Mouse (Mus musculus) layer of hippocampus, adult 9-11 months (tissue): ENCODE measurements around the gene Cbfb.
"Not testable (repeated sequence)": the region's sequence is repeated elsewhere in the genome, so short reads cannot be mapped to it uniquely, and the experiment has no call there.

Experiments used
- DNase-seq: peaks from one replicate; pipeline ENCODE4 v3.0.0; 2022

Cbfb gene

DNA sequence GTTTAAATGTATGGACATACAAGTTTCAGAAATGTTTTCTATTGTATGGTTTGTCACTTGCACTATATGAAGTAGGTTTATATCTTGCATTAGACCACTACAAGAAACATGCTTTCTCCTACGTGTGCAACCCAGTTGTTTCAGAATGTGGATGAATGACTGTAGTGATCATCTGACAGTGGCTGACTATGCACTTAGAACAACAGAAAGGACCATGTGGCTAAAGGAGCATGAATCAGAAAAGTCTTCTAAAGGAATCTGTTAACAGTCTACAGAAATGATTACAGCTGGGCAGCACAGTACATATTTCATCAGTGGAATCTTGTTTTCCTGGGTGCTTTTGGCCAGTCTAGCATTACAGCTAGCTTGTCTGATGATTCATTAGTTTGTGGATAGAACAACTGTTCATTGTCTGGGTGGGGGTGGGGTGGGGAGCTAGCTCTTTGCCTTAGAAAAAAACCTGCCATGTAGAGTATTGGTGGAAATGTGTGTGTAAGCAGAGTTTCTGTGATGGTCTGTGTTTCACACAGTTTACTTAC lies 16.1 kb downstream of the Cbfb start:
- peak; percentile 16 for DNase-seq

DNA sequence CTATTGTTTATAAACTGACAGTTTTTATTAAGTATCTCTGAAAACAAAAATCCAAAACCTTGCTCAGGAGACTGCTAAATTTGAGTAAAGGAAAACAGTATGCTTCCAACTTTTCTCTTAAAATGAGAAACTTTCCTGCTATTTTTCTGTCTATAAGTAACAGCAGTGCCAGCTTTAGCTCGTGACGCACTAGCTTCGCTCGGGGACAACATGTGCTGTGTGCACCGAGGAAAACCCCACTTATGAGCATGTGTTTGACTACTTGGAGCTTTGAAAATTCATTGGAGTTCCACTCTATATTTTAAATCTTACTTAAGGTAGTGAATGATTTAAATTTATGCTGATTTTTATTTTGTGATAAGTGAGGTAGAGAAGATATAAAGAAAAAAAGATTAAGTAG lies 21.7 kb downstream of the Cbfb start:
- no peak for DNase-seq

DNA sequence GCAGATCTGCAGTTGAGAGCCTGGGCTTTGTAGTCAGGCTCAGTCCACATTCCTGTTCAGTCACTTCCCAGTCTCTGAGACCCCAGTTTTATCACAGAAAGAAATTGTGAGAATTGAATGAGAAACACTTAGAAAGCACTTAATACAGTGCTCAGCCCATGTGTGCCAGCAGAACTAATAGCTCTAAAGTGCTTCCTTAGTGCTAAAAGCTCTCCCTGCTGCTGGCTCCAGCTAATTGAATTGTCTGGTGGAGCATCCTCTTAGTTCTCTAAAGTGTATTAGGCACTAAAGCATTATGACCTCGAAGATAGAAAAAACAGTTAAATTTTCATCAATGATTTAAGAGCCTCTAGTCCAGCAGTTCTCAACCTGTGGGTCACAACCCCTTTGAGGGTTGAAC lies 35.3 kb downstream of the Cbfb start:
- no peak for DNase-seq

DNA sequence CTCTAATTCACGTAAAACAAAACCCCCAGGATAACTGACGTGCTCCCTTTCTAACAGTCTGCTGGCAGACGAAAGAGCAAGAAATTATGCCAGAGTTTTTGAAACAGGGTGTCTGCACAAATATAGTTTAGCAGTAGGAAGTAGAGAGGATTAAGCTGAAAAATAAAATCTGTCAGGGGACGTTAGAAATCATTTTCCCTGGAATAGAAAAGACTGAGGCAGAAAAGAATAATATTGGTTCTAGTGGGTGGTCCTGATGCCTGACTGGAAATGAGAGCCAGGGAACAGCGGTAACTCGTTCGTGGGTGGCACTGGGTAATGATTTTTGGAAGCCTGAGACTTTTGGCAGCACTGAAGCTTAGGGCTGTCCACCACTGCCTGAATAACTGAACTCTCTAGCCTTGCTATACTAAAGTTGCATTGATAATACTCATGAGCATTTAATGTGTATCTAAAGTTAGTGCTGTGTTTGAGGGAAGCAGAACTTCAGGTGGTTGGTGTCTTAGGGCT lies 36.3 kb downstream of the Cbfb start:
- DNase-seq = peak; percentile 50

DNA sequence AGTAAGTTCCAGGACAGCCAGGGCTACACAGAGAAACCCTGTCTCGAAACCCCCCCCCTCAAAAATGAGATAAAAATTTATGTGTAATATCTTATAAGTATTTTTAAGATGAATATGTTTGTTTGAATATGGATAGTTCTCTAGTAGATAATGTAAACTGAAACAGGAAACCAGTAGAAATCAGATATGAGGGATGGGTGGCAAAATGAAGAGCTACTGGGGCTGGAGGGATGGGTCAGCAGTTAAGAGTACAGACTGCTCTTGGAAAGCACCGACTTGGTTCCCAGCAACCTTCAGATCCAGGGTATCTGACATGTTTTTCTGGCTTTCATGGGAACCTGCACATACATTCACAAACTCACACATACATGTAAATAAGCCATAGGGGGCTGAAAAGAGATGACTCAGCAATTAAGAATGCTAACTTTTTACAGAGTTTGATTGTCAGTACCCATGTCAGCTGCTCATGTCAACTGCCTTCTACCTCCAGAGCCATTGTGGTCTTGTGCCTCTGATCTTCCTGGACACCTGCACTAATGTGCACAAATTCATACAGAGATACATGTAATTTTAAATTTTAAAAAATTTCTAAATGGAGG lies 37.3 kb downstream of the Cbfb start:
- DNase-seq = no peak

DNA sequence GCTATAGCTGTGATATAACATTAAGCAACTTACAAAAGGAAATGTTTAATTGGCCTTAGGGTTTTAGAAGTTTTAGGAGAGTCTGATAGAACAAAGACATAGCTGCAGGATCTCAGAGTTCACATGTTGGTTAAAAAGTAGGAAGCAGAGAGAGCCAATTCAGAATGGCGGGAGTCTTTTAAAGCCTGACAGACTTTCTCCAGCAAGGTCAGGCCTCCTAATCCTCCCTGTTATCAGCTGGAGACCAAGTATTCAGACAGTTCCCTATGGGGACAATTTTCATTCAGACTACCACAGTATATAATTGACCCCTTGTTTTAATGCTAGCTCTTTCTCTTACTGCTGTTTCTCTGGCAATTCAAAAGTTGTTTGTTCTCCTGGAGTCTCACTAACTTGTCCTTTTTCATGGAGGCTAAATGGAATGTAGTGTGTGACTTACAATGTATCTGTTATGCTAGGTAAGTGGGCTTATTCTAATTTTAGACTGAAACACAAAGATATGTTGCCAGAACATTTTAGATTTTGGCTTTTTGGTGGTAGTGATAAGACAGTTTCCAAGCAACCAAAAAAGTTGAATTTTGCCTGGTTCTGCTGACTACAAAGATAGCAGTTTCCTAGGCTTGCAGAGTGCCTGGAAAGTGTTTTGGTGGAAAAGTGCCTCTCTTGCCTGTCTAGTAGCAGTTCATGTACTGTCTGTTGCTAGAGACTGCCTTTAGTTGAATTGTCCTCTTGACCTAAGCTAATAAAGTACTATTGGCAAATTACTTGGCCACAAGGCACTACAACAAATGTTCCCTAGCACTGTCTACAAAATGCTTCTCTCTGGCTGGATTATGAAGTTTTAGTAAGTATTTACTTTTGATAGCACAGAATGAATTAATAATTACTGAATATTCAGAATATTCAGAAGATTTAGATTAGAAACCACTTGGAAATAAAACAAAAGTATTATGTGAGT lies 39.0 kb downstream of the Cbfb start:
- no peak for DNase-seq

DNA sequence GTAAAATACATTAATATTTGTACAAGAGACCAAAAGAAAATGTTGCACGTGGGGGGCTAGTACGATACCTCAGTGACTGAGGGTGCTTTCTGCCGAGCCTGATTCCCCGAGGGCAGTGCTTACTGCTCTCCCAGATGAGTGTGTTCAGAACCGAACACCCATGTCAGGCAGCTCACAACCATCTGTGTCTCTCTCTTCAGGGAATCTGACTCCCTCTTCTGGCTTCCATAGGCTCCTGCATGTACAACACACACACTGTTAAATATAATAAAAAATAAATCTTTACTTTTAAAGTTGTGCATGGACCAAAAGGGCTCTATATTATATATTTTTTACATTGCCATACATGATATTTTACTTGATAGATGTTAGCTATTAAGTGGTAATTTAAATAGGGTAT lies 43.6 kb downstream of the Cbfb start:
- DNase-seq = no peak

DNA sequence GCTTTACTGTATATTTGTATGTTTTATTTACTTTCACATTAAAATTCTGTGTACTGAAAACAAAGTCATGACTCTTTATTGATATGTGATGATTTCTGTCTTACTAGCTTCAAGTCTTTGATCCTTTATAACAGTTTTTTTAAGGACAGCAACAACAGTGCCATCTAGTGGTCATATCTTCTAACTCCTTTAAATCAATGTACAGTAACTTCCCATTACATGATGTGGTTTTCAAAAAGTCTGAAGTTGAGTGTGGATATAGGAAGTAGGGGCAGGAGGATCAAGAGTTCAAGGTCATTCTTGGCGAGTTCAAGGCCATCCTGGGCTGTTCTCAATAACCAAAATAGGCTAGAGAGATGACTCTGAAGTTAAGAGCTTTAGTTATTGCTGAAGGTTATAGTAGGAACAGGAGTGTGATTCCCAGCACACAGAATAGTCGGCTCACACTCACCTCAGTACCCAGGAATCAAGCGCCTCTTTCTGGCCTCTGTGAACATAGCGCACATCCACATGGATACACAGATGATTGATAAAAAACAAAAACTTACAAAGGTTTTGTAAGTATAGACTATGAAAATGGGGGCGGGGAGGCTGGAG lies 47.5 kb downstream of the Cbfb start:
- DNase-seq = no peak

DNA sequence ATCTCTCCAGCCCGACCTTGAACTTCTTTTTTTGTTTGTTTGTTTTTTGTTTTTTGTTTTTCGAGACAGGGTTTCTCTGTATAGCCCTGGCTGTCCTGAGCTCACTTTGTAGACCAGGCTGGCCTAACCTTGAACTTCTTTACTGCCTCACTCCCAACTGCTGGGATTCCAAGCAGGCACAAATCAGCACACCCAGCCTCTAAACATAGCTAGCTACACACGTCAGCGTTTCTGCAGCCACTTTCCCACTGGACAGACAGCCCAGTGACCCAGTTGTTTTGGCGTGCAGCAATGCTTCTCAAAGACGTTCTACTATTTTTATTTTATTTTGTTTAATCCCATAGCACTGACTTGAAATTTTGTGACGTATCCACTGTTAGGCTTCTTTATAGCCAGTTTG lies 53.4 kb downstream of the Cbfb start:
- no peak for DNase-seq

DNA sequence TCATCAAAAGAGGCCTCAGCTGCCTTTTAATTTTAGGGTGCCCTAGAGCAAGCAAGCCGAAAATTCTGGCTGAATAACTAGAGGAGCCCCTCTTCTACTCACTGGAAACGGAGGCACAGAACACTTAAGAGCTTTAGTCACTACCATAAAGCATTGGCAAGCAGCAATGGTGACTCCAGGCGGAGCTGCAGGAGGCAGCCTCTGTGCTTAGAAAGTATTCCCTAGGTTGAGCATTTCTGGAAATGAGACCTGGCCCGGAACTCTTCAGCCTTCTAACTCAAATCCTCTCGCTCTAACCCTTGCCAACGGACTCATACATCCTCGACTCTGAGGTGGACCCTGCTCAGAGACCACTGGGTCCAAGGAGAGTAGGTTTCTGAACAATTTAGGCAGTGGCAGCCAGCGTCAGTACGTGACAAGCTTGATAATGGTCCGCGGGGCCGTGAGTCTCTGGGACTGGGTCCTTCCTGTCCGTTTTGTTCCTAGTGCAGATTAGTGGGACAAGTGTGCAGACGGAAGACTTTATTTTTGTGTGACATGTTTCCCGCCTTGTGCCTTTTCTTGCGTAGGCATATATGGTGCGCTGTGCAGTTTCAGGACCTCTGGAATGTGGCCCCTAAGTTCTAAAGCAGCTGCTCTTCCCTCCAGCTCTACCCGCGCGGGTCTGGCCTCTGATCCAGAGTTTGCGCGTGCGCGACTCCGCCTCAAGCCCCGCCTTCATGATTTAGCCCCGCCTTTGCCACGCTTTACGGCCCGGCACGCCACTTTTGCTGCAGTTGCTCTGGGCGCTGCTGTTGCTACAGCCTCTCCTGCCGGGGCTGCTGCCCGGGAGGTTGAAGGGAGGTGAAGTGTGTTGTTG lies 54.2 kb downstream of the Cbfb start, which contains the start of gene D230025D16Rik:
D230025D16Rik (plus strand) TSS at position 733 of the 859 bp plus-strand sequence.
- peak; percentile 91 for DNase-seq

DNA sequence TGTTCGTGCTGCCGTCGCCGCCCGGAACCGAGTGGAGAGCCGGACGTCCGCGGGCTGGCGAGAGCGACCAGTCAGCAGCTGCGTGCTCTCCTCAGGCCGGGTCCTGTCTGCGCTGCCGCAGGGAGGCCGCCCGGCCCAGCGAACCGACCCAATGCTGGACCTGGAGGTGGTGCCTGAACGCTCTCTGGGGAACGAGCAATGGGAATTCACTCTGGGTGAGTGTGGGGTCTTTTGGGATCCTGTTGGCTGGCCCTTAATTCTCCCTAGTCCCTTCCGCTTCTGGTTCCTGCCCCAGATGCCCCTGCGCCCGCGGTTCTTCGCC lies 54.8 kb downstream of the Cbfb start:
- no peak for DNase-seq

DNA sequence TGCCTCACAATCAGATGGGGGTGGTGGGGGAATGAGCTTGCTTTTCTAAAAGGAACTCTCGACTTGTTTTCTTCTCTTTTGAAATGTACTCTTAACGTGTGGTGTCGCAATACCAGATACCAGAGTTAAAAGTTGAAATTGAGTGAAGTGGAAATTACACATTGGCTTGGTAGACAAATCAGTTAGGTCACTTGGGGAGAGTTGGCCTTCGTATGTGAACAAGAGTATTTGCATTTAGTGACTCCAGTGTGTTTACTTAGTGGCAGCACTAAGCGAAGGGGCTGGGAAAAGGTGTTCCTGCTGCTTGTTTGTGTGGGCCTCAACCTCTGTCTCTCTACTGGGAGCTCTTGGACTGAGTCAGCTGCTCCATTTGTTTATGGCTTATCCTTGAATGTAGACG lies 55.4 kb downstream of the Cbfb start:
- DNase-seq = no peak

DNA sequence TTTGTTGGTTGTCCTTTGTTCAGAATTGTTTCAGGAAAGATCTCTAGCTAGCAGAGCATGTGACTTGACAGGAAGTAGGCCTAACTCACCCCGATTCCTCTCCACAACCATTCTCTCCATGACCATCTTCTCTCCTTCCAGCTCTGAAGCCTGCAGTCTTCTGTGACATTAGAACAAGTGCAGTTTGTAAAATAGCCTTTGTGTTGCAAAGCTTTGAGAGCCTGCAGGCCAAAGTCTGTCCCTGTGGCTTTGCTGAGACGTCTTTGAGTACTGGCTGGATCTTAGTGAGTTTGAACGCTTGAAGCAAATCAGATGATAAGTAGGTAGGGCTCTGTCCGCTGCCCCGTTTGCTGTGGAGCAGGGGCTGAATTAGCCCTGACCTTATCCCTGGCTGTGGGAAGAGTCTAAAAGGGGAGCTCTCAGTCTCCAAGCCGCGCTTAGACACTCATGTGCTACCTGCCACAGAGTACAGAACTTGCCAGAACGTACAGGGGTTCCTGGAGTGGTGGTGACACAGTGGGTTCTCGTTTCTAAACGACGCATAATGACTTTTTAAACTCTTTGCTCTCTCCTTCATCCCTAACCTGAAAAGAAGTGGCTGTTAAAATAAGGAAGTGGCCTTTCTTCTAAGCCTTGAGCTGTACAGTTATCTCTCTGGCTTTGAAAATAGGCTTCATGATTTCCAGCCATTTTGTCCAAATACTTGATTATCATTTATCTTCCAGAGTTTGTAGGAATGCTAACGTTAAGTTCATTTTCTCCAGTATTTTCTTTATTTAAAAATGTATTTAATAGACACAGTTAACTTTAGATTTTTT lies 61.2 kb downstream of the Cbfb start:
- DNase-seq = no peak

DNA sequence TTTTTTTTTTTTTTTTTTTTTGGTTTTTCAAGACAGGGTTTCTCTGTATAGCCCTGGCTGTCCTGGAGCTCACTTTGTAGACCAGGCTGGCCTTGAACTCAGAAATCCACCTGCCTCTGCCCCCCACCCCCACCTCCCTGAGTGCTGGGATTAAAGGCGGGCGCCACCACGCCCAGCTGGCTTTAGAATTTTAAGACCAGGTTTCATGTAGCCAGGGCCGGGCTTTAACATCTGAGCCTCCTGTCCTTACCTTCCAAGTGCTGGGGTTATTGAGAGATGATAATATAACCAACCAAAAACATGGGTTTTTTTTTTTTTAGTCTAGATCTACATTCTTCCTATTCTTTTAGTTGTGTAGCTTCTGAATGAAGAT lies 61.8 kb downstream of the Cbfb start:
- not testable (repeated sequence) for DNase-seq

DNA sequence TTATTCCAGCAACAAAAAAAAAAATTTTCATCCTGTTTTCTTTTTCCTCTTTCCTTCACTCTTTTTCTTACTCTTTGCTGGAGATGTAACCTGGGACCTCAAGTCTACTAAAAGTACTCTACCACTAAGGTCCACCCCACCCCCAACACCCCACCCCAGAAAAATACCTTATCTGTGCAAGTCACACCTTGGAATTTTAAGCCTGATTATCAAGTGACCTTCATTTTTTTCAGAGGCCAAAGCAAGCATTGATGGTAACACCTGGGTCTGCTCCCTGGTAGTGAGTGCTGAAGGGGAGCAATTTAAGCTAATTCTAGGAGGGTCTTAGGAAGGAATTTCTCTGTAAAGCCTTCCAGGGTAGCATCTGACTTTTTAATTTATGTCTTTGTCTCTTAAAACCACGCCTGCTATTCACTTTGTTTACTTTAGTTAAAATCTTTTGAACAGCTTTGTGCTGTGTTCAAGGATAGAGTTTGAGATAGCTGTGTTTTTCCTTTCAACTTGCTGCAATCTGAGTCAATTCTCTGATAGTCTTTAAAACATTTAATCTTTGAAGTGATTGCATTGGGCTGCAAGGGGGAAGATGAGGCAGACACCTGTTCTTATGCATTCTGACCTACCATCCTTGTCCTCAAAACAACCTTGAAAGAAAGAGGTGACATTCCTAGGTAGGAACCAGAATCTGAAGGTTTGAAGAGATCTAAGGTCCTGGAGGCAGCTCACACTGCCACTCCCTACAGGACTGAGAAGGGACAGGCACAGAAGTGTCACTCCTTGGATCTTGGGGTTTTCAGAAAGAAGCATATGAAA lies 62.9 kb downstream of the Cbfb start:
- no peak for DNase-seq

DNA sequence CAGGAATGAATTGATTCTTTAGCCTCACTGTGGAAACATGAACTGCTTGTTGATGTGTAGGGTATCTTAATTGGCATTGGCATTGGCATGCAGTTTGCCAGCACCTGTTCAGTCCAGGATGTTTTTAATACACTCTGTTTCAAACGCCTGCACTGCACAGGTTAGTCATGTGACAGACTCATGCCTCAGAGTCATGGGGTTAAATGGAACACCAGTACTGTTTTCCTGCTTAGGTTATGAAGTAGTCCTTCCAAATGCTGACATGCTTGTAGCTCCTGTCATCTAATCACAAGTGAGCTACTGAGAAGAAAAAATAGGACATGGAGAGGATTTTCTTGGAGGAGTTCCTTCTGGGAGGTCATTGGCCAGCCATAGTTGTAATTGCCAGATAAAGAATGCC lies 64.7 kb downstream of the Cbfb start:
- DNase-seq = no peak

DNA sequence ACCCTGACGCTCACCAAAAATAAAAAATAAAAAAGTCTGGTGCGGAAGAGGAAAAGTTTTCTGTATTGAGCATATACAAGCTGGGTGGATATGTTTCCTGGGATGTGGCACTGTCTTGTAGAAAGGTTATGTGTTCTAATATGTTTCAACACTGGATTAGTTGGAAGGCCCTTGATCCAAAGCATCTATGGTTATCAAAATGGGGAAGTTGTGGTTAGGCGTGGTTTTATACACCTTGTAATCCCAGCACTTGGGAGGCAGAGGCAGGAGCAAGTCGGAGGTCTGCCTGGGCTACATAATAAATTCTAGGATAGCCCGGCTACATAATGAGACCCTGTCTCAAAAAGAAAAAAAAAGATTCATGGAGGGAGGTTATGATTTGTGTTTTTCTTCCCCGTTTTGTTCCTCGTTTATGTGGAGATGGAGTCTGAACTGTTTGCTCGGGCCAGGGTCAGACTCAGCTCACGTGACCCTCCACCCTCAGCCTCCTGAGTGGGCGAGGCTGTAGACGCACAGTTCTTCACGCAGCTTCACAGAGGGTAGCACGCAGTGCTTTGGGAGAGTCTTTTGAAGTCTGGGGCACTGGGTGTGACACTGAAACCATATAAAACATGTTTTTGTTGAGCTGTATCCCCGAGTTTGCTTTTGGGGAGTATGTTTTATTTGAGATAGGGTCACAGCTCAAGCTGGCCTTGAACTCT lies 67.1 kb downstream of the Cbfb start:
- DNase-seq = no peak

DNA sequence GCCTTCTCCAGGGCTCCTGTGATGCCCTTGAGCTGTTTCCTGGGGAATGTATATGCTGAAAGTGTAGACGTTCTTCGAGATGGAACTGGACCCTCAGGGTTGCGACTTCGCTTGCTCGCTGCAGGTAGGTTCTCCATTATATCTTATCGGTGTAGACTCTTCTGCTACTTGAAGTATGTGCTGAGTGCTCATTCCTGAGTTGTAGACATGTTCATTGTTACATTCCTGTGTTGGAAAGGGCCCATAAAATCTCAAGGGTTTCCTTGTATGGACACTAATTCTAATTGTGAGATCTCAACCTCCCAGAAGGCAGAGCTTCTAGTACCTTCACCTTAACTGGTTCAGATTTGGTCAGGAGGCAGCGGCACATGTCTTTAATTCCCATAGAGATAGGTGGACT lies 70.5 kb downstream of the Cbfb start:
- DNase-seq = no peak

DNA sequence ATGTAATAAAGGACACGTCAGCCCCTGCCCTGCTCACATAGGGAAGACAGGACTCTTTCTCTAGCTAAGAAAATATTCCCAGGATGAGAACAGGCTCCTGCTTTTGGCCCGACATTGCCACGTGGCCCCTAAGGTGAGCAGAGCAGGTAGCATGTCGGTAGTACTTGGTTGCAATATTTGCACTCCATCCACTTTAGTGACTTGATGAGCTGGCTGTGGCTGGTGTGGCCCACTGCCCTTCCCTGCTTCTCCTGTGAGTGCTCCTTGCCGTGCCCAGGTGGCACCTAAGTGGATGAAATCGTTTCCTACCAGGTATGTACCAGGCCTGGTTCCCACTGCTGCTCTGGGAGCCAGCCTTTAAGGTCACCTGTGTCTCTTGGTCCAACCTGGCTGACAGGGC lies 81.5 kb downstream of the Cbfb start:
- no peak for DNase-seq
